Mouse (Mus musculus): Measurements from ENCODE around the gene Rcor1. TPM values are rescaled to one million over a fixed set of nuclear protein-coding genes. Genes with fewer than 3 reads are reported as not detected.
A peak's percentile ranks its signal among the peaks of the same experiment; 100 is the strongest.
"Not testable (repeated sequence)": the region's sequence is repeated elsewhere in the genome, so short reads cannot be mapped to it uniquely, and the experiment has no call there.

Rcor1 gene
- total RNA-seq, 2 experiments from 2014 or later, result 14.5 to 18.7 TPM

- intact Hi-C loops (cut with DNase I), result no loop called here
- no peak for DNase-seq (ENCODE audit: low spot score in 2 of 2)
Observed at GRCm38 (mm10) chr12:111050256-111050655, 11.1 kb downstream of the Rcor1 start.

- intact Hi-C loops (cut with DNase I), result no loop called here
- no peak for DNase-seq (ENCODE audit: low spot score in 2 of 2)
Observed at GRCm38 (mm10) chr12:111063361-111063760, 24.2 kb downstream of the Rcor1 start.

GRCm38 (mm10) chr12:111064220-111064619, 25.1 kb downstream of the Rcor1 start:
- DNase-seq (ENCODE audit: low spot score in 2 of 2), result no peak
- intact Hi-C loops (cut with DNase I), result no loop called here

- intact Hi-C loops (cut with DNase I), result no loop called here
- no peak for DNase-seq (ENCODE audit: low spot score in 2 of 2)
Observed at GRCm38 (mm10) chr12:111065330-111065729, 26.2 kb downstream of the Rcor1 start.

- no peak for DNase-seq (ENCODE audit: low spot score in 2 of 2)
- intact Hi-C loops (cut with DNase I), result no loop called here
Observed at GRCm38 (mm10) chr12:111067816-111068215, 28.7 kb downstream of the Rcor1 start.

GRCm38 (mm10) chr12:111069299-111069698, 30.1 kb downstream of the Rcor1 start:
- DNase-seq (ENCODE audit: low spot score in 2 of 2); intact Hi-C loops (cut with DNase I): not testable (repeated sequence)

- DNase-seq (ENCODE audit: low spot score in 2 of 2), result no peak
- intact Hi-C loops (cut with DNase I), result no loop called here
Observed at GRCm38 (mm10) chr12:111071009-111071408, 31.9 kb downstream of the Rcor1 start.

- intact Hi-C loops (cut with DNase I), result no loop called here
- no peak for DNase-seq (ENCODE audit: low spot score in 2 of 2)
Observed at GRCm38 (mm10) chr12:111071477-111072152, 32.5 kb downstream of the Rcor1 start.

GRCm38 (mm10) chr12:111076385-111076965, 37.3 kb downstream of the Rcor1 start:
- intact Hi-C loops (cut with DNase I), result no loop called here
- DNase-seq (ENCODE audit: low spot score in 2 of 2), result no peak

GRCm38 (mm10) chr12:111085579-111085978, 46.4 kb downstream of the Rcor1 start:
- DNase-seq (ENCODE audit: low spot score in 2 of 2), result no peak
- intact Hi-C loops (cut with DNase I), result loop anchor here (5.0 kb wide), 3 partner anchors 43 to 167 kb away; partner anchors contain the start of gene Traf3

GRCm38 (mm10) chr12:111087066-111087465, 47.9 kb downstream of the Rcor1 start:
- no peak for DNase-seq (ENCODE audit: low spot score in 2 of 2)
- intact Hi-C loops (cut with DNase I), result loop anchor here (5.0 kb wide), 3 partner anchors 45 to 165 kb away; partner anchors contain the start of gene Traf3

GRCm38 (mm10) chr12:111088186-111088585, 49.0 kb downstream of the Rcor1 start:
- peak; percentile 46 to 79 for DNase-seq (ENCODE audit: low spot score in 2 of 2)
- intact Hi-C loops (cut with DNase I), result loop anchor here (5.0 kb wide), 3 partner anchors 46 to 164 kb away; partner anchors contain the start of gene Traf3

- DNase-seq (ENCODE audit: low spot score in 2 of 2), result no peak
- intact Hi-C loops (cut with DNase I), result loop anchor here (5.0 kb wide), 3 partner anchors 46 to 164 kb away; partner anchors contain the start of gene Traf3
Observed at GRCm38 (mm10) chr12:111088731-111089141, 49.6 kb downstream of the Rcor1 start.

- no peak for DNase-seq (ENCODE audit: low spot score in 2 of 2)
- intact Hi-C loops (cut with DNase I), result loop anchor here (5.0 kb wide), 3 partner anchors 47 to 163 kb away; partner anchors contain the start of gene Traf3
Observed at GRCm38 (mm10) chr12:111089145-111089544, 50.0 kb downstream of the Rcor1 start.

GRCm38 (mm10) chr12:111090801-111091200, 51.6 kb downstream of the Rcor1 start:
- intact Hi-C loops (cut with DNase I), result no loop called here
- DNase-seq (ENCODE audit: low spot score in 2 of 2), result no peak

- DNase-seq (ENCODE audit: low spot score in 2 of 2), result no peak
- intact Hi-C loops (cut with DNase I), result no loop called here
Observed at GRCm38 (mm10) chr12:111091981-111092380, 52.8 kb downstream of the Rcor1 start.

- intact Hi-C loops (cut with DNase I), result no loop called here
- DNase-seq (ENCODE audit: low spot score in 2 of 2), result no peak
Observed at GRCm38 (mm10) chr12:111094073-111094472, 54.9 kb downstream of the Rcor1 start.

GRCm38 (mm10) chr12:111095086-111095485, 55.9 kb downstream of the Rcor1 start:
- intact Hi-C loops (cut with DNase I), result no loop called here
- no peak for DNase-seq (ENCODE audit: low spot score in 2 of 2)

GRCm38 (mm10) chr12:111096249-111096648, 57.1 kb downstream of the Rcor1 start:
- no peak for DNase-seq (ENCODE audit: low spot score in 2 of 2)
- intact Hi-C loops (cut with DNase I), result no loop called here

GRCm38 (mm10) chr12:111097036-111097435, 57.9 kb downstream of the Rcor1 start:
- intact Hi-C loops (cut with DNase I), result no loop called here
- no peak for DNase-seq (ENCODE audit: low spot score in 2 of 2)

GRCm38 (mm10) chr12:111111176-111111575, 72.0 kb downstream of the Rcor1 start:
- intact Hi-C loops (cut with DNase I), result no loop called here
- no peak for DNase-seq (ENCODE audit: low spot score in 2 of 2)

All from left cerebral cortex, postnatal 36 days (tissue).